Mouse (Mus musculus) liver, adult 2 months (tissue): ENCODE measurements around the gene Akap17b. TPM values are rescaled to one million over a fixed set of nuclear protein-coding genes. Genes with fewer than 3 reads are reported as not detected.
"Not testable (repeated sequence)": the region's sequence is repeated elsewhere in the genome, so short reads cannot be mapped to it uniquely, and the experiment has no call there.

ENCODE experiments used
- DNase-seq: peaks from one replicate; pipeline ENCODE4 v3.0.0-alpha.2; 2011; ENCODE audit warnings: low read depth, low spot score; ENCODE audit errors: extremely low read depth
- H3K27ac ChIP-seq: fragments of 200-500 bp; replicated peaks from 2 replicates; pipeline ENCODE4 v1.5.1; 2012; ENCODE audit warnings: low read depth, mild to moderate bottlenecking, control low read depth, inconsistent platforms, low read length; ENCODE audit not compliant: insufficient read depth
- H3K27me3 ChIP-seq: fragments of 200-500 bp; 2 replicates; pipeline ENCODE4 v1.6.1; 2012; ENCODE audit warnings: mild to moderate bottlenecking, moderate library complexity, low read length, inconsistent platforms; ENCODE audit not compliant: control insufficient read depth, insufficient read depth
- H3K36me3 ChIP-seq: fragments of 200-500 bp; 2 replicates; pipeline ENCODE4 v1.6.1; 2012; ENCODE audit warnings: low read length, inconsistent platforms; ENCODE audit not compliant: control insufficient read depth, insufficient read depth
- H3K4me1 ChIP-seq: fragments of 200-500 bp; 2 replicates; pipeline ENCODE4 v1.6.1; 2011; ENCODE audit warnings: low read length; ENCODE audit not compliant: control insufficient read depth, insufficient read depth
- H3K4me3 ChIP-seq: fragments of 200-500 bp; 2 replicates; pipeline ENCODE4 v1.5.1; 2011; ENCODE audit warnings: low read depth, mild to moderate bottlenecking, control low read depth, low read length, moderate library complexity; ENCODE audit not compliant: insufficient read depth
- H3K79me2 ChIP-seq: fragments of 200-500 bp; 2 replicates; pipeline ENCODE4 v1.6.1; 2012; ENCODE audit warnings: inconsistent platforms, mild to moderate bottlenecking, low read length, moderate library complexity; ENCODE audit not compliant: control insufficient read depth, insufficient read depth
- H3K9ac ChIP-seq: fragments of 200-500 bp; 2 replicates; pipeline ENCODE4 v1.6.1; 2012; ENCODE audit warnings: low read depth, mild to moderate bottlenecking, control low read depth, inconsistent platforms, low read length
- CTCF ChIP-seq: fragments of 200-500 bp; IDR thresholded peaks from 2 replicates; pipeline ENCODE4 v1.5.1; 2011; ENCODE audit warnings: low read depth, low read length, control low read depth
- POLR2A ChIP-seq: fragments of 200-500 bp; IDR thresholded peaks from 2 replicates; pipeline ENCODE4 v1.6.1; 2011; ENCODE audit warnings: low read length, control low read depth; ENCODE audit not compliant: insufficient read depth; ENCODE audit errors: extremely low read depth
- WGBS: fragments of 180-500 bp; shearing (Covaris S2); methylation state at CpG from one replicate; pipeline ENCODE4 v1.1.7; 2018; 5-methylcytosine and 5-hydroxymethylcytosine counted together
- polyA plus RNA-seq: library from polyadenylated mRNA; depleted of rRNA; stranded (reverse); fragments of >200 nt; gene quantifications from 2 replicates; pipeline ENCODE4 v1.2.3, GENCODE M21; 2012
- total RNA-seq: library from RNA; depleted of rRNA; stranded (reverse); fragments of >200 nt; gene quantifications from 2 replicates; pipeline ENCODE4 v1.2.3, GENCODE M21; 2014

Gene Akap17b
- total and polyA plus RNA-seq, 2 experiments = 0.48 to 1.9 TPM

DNA sequence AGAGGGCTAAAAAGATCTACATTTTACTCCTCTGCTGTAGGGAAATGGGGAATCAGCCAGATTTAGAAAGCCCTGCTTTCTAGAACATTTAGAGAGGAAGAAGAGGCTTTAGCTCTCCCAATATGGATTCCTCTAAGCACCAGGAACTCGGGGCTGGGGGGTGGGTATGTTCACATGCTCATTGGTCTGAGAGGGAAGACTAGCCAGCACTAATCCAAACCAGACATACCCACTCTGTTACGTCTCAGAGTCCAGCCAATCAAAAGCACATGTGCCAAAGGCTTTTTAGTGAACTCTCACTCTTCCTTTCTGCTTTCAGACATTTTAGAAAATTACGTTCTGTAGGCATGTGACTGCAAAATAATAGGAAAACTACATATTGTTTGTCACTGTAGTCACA, 45.5 kb downstream of the Akap17b start:
- peak overlapping the region; percentile 83 for H3K4me3 ChIP-seq
- DNase-seq = peak; percentile 72
- no peaks in the 10 kb centered on the region for H3K27me3 ChIP-seq
- 12% methylated on average over 3 of the region's 3 CpGs for WGBS
- peaks cover 4% of the 10 kb centered on the region; the same call in 1 of the 2 replicates for H3K79me2 ChIP-seq
- H3K36me3 ChIP-seq = peaks cover 17% of the 10 kb centered on the region
- H3K27ac ChIP-seq = peak overlapping the region; percentile 58
- TF ChIP-seq CTCF (no peak), POLR2A (no peak)
- peak overlapping the region; percentile 88 for H3K9ac ChIP-seq
- peaks cover 9% of the 10 kb centered on the region; the same call in 1 of the 2 replicates for H3K4me1 ChIP-seq

DNA sequence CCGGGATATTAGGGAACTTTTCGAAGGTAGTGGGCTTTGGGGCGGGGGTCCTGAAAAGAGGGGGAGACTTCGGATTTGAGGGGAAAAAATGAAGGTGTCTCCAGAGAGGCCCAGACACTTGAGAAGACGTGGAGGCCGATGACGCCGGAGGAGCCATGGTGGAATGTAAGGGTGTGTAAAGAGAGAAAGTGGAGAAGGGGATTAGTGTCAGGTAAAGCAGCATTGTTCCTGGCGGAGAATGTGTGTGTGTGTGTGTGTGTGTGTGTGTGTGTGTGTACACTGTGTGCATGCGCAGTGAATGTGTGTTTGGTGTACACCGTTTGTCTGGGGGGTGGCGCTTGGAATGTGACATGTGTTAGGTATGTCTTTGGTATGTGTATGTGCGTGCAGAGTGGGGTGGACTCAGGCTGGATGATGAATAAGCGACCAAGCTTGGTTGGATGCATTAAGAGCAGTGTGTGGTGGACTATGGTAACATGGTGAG, 46.3 kb downstream of the Akap17b start:
- Histone ChIP-seq H3K36me3 (peaks cover 10% of the 10 kb centered on the region), H3K27me3 (no peaks in the 10 kb centered on the region), H3K27ac (peak overlapping the region; percentile 58), H3K9ac (peak overlapping the region; percentile 88), H3K79me2 (peaks cover 4% of the 10 kb centered on the region; the same call in 1 of the 2 replicates), H3K4me3 (peak overlapping the region; percentile 83), H3K4me1 (peaks cover 8% of the 10 kb centered on the region; the same call in 1 of the 2 replicates)
- TF ChIP-seq CTCF (no peak), POLR2A (no peak)
- under 1% methylated on average over 14 of the region's 14 CpGs for WGBS
- peak; percentile 40 for DNase-seq

DNA sequence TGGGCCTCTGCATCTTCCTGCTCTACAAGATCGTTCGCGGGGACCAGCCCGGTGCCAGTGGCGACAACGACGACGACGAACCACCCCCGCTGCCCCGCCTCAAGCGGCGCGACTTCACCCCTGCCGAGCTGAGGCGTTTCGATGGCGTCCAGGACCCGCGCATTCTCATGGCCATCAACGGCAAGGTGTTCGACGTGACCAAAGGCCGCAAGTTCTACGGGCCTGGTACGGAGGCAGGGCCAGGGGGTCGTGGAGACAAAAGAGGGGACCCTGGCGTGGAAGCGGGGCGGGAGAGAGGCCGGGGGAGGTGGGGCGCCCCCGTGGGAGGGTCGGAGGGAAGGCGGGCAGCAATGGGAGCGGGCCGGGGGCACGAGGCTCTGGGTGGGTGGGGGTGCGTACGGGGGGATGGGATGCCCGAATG, 46.8 kb downstream of the Akap17b start:
- DNase-seq = no peak
- Histone ChIP-seq H3K4me3 (peak overlapping the region; percentile 83), H3K9ac (peak overlapping the region; percentile 88), H3K4me1 (peaks cover 4% of the 10 kb centered on the region; the same call in 1 of the 2 replicates), H3K27ac (peak overlapping the region; percentile 70), H3K36me3 (peaks cover 9% of the 10 kb centered on the region), H3K79me2 (peaks cover 4% of the 10 kb centered on the region; the same call in 1 of the 2 replicates), H3K27me3 (no peaks in the 10 kb centered on the region)
- TF ChIP-seq CTCF (no peak), POLR2A (no peak)
- 1% methylated on average over 30 of the region's 41 CpGs for WGBS

DNA sequence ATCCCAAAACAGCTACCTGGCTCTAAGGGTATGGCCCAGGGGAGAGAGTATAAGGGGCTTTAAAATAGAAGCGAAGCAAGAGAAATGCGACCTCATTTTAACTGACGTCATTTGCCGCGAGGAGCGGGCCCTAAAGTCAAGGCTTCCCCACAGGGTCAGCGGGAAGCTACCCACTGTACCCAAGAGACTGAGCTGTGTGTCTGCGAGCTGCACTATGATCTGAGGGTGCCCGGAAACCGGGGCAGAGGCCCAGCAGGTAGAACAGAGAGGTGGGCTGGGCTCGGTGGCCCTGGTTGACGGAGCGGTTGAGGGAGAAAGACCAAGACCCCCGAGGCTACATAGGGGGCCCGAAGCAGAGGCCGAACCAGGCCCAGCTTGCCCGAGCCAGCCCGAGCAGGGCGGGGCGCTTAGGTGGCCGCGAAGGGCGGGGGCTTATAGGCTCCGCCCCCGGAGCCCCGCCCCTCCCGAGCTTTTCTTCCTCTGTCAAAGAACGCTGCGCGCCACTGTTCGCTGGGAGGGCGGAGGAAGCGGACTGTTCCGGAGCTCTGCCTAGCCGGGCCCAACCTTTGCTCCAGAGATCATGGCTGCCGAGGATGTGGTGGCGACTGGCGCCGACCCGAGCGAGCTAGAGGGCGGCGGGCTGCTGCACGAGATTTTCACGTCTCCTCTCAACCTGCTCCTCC, 47.3 kb downstream of the Akap17b start, which contains the start of gene Pgrmc1:
Gene Pgrmc1 (plus strand): TSS at position 500 of the 683 bp plus-strand sequence.
- under 1% methylated on average over 29 of the region's 45 CpGs for WGBS

DNA sequence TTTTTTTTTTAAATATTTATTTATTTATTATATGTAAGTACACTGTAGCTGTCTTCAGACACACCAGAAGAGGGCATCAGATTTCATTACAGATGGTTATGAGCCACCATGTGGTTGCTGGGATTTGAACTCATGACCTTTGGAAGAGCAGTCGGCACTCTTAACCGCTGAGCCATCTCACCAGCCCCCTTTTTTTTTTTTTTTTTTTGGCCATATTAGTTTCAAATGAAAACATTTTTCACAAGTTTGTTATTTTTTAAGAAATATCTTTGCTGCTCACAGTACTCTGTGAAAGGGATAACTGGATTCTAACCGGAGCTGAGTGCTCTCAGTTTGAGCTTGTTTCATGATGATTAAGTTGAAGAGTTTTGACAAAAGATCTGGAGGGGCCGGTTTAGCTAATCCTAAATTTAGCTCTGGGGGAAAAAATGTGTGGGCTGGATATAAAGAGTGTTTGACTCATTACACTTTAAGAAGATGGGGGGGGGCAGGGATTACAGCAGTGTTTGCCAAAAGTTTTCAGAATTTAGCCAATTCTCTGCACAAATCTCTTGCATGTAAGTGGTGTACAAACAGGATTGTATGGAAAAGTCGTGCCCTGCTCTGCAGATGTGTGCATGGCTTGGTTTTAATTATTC, 48.6 kb downstream of the Akap17b start:
- H3K27me3 ChIP-seq, H3K36me3 ChIP-seq, DNase-seq, H3K79me2 ChIP-seq, H3K4me1 ChIP-seq, H3K4me3 ChIP-seq, H3K9ac ChIP-seq: not testable (repeated sequence)
- 73% methylated on average over 5 of the region's 5 CpGs for WGBS
- H3K27ac ChIP-seq = peak overlapping the region; percentile 48; the same call in 1 of the 2 replicates

More for the DNA sequence above, 47.3 kb downstream of the Akap17b start, which contains the start of gene Pgrmc1:
- Histone ChIP-seq H3K79me2 (peaks cover 4% of the 10 kb centered on the region; the same call in 1 of the 2 replicates), H3K36me3 (peaks cover 9% of the 10 kb centered on the region), H3K4me1 (peaks cover 4% of the 10 kb centered on the region; the same call in 1 of the 2 replicates), H3K27me3 (no peaks in the 10 kb centered on the region), H3K27ac (peak within 1 kb of the TSS; percentile 97), H3K4me3 (peak within 1 kb of the TSS; percentile 83), H3K9ac (peak within 1 kb of the TSS; percentile 92)
- DNase-seq = peak; percentile 67
- no peak for TF ChIP-seq CTCF
- TF ChIP-seq POLR2A = peak; percentile 94
